Mouse (Mus musculus): ENCODE results near the gene Ttc23.

- TF ChIP-seq CTCF (IDR thresholded peaks at IDR 0.05; ENCODE audit: extremely low read depth, insufficient read length, insufficient replicate concordance, low read depth, low read length) (no peak), POLR2A (IDR thresholded peaks at IDR 0.05; ENCODE audit: low read depth, low read length) (no peak)
Measured at GRCm38 (mm10) chr7:67741706-67742105, 94.5 kb downstream of the Ttc23 start.
